Mouse (Mus musculus) olfactory bulb, adult 2 months (tissue): ENCODE measurements at regions not wholly inside any gene's neighbourhood (a gene's known extent, or its start where the extent isn't known, plus 50 kb on each side); places are given as distances from the start of the nearest gene placed in this dataset.

Experiments
- H3K27ac ChIP-seq: fragments of 200-500 bp; 2 replicates; pipeline ENCODE4 v1.5.1; 2012; ENCODE audit warnings: low read depth, low read length; ENCODE audit not compliant: insufficient read depth
- H3K4me1 ChIP-seq: fragments of 200-500 bp; 2 replicates; pipeline ENCODE4 v1.6.1; 2012; ENCODE audit warnings: low read length; ENCODE audit not compliant: control insufficient read depth, insufficient read depth
- H3K4me3 ChIP-seq: fragments of 200-500 bp; 2 replicates; pipeline ENCODE4 v1.5.1; 2012; ENCODE audit warnings: mild to moderate bottlenecking, low read depth, low read length, moderate library complexity; ENCODE audit not compliant: insufficient read depth
- CTCF ChIP-seq: fragments of 200-500 bp; IDR thresholded peaks from 2 replicates; pipeline ENCODE4 v1.5.1; 2012; ENCODE audit warnings: low read depth, mild to moderate bottlenecking, low read length, moderate library complexity; ENCODE audit not compliant: insufficient read depth
- POLR2A ChIP-seq: fragments of 200-500 bp; IDR thresholded peaks from 2 replicates; pipeline ENCODE4 v1.6.1; 2012; ENCODE audit warnings: mild to moderate bottlenecking, low read depth, low read length, moderate library complexity; ENCODE audit not compliant: insufficient read depth
- WGBS: fragments of 180-500 bp; shearing (Covaris S2); methylation state at CpG from one replicate; pipeline ENCODE4 v1.1.7; 2018; 5-methylcytosine and 5-hydroxymethylcytosine counted together

GRCm38 (mm10) chr12:69495776-69496175 lies 87.1 kb downstream of the Vcpkmt start:
- H3K4me1 ChIP-seq: peaks cover 4% of the 10 kb centered on the region; the same call in 1 of the 2 replicates
- 93% methylated on average over 5 of the region's 5 CpGs for WGBS
- H3K27ac ChIP-seq: no peak overlapping the region
- TF ChIP-seq CTCF (no peak), POLR2A (no peak)
- no peak overlapping the region for H3K4me3 ChIP-seq

GRCm38 (mm10) chr12:69494648-69495047 lies 88.2 kb downstream of the Vcpkmt start:
- H3K4me1 ChIP-seq: peaks cover 2% of the 10 kb centered on the region; the same call in 1 of the 2 replicates
- 32% methylated on average over 8 of the region's 8 CpGs for WGBS
- H3K4me3 ChIP-seq: no peak overlapping the region
- no peak for TF ChIP-seq CTCF
- no peak for TF ChIP-seq POLR2A
- no peak overlapping the region for H3K27ac ChIP-seq

GRCm38 (mm10) chr12:69489686-69490085 lies 93.1 kb downstream of the Vcpkmt start:
- TF ChIP-seq POLR2A: no peak
- TF ChIP-seq CTCF: no peak
- Histone ChIP-seq H3K4me1 (peaks cover 9% of the 10 kb centered on the region), H3K27ac (no peak overlapping the region), H3K4me3 (no peak overlapping the region)
- WGBS: 91% methylated on average over 10 of the region's 10 CpGs

- Histone ChIP-seq H3K27ac (no peak overlapping the region), H3K4me1 (peaks cover 9% of the 10 kb centered on the region), H3K4me3 (no peak overlapping the region)
- TF ChIP-seq POLR2A (no peak), CTCF (no peak)
- WGBS: 75% methylated on average over 8 of the region's 8 CpGs
Measured at GRCm38 (mm10) chr12:69486903-69487302, 95.9 kb downstream of the Vcpkmt start.

- Histone ChIP-seq H3K4me1 (peaks cover 9% of the 10 kb centered on the region), H3K27ac (0 out of 2 replicates have a peak overlapping the region, but pooled peaks have one; percentile 1), H3K4me3 (no peak overlapping the region)
- WGBS: 13% methylated on average over 14 of the region's 14 CpGs
- no peak for TF ChIP-seq POLR2A
- no peak for TF ChIP-seq CTCF
Measured at GRCm38 (mm10) chr12:69485652-69486651, 96.9 kb downstream of the Vcpkmt start.

GRCm38 (mm10) chr12:69481420-69481819 lies 101.4 kb downstream of the Vcpkmt start:
- TF ChIP-seq CTCF (no peak), POLR2A (no peak)
- Histone ChIP-seq H3K27ac (no peak overlapping the region), H3K4me3 (no peak overlapping the region), H3K4me1 (peaks cover 11% of the 10 kb centered on the region)
- WGBS: 87% methylated on average over 3 of the region's 3 CpGs

- H3K4me3 ChIP-seq: no peak overlapping the region
- peaks cover 29% of the 10 kb centered on the region for H3K4me1 ChIP-seq
- no peak overlapping the region for H3K27ac ChIP-seq
- TF ChIP-seq POLR2A: no peak
- TF ChIP-seq CTCF: no peak
- 26% methylated on average over 18 of the region's 18 CpGs for WGBS
Measured at GRCm38 (mm10) chr12:69476631-69477091, 104.4 kb upstream of the Gm9887 start.

- Histone ChIP-seq H3K4me3 (no peak overlapping the region), H3K27ac (no peak overlapping the region), H3K4me1 (peaks cover 29% of the 10 kb centered on the region)
- TF ChIP-seq CTCF: no peak
- TF ChIP-seq POLR2A: no peak
- 80% methylated on average over 4 of the region's 4 CpGs for WGBS
Measured at GRCm38 (mm10) chr12:69476131-69476530, 103.9 kb upstream of the Gm9887 start.
